In the genomic region with DNA sequence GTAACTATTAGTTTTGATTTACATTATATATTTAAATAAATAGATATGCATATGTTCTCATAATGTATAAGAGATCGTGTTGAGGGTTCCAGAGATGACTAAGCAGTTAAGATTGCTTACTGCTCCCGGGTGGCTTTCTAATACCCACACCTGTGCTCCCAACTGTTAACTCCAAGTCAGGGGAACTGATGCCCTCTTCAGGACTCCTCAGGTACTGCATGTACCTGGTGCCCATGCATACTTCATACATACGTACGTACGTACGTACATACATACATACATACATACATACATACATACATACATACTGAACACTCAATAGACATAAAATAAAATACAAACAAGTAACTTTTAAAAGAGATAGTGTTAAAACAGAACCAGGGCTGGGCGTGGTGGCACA, we compare ENCODE assay signal across 10 mouse cellular contexts. TPM values are rescaled to one million over a fixed set of nuclear protein-coding genes. Genes with fewer than 3 reads are reported as not detected.
DNase-seq lines count a peak whose midpoint lies in the region; ATAC-seq and TF ChIP-seq lines count a peak whose summit lies in the region.
"Had no signal": no experiment of that assay in that cellular context is flagged by ENCODE, and none has a peak within 500 bp of the region (broad histone marks: within the 10 kb centered on the region; RNA-seq: fewer than 3 reads in every experiment).

No protein-coding gene starts in this region.

- H3K9ac ChIP-seq in CH12.LX (ENCODE audit: insufficient read depth, low read depth), result no peak overlapping the region

- H3K36me3 ChIP-seq in CH12.LX (replicated peaks in 1 of 2; ENCODE audit: control insufficient read depth in 1 of 2, insufficient read depth in 1 of 2, low read length in 1 of 2), result no peaks in the 10 kb centered on the region
- H3K36me3 ChIP-seq: hindbrain, embryonic 10.5 days had no signal

- no peaks in the 10 kb centered on the region for H3K79me2 ChIP-seq in CH12.LX (replicated peaks; ENCODE audit: control insufficient read depth, extremely low read depth, insufficient read depth, poor library complexity, severe bottlenecking)

- TF ChIP-seq POLR2A in CH12.LX (IDR thresholded peaks at IDR 0.05; ENCODE audit: low read depth, low read length), result no peak

- no peaks in the 10 kb centered on the region for H3K9me3 ChIP-seq in CH12.LX (replicated peaks; ENCODE audit: low read length)
- H3K9me3 ChIP-seq: hindbrain, embryonic 10.5 days had no signal

- H3K27me3 ChIP-seq in CH12.LX (replicated peaks), result no peaks in the 10 kb centered on the region

- no peak overlapping the region for H3K4me3 ChIP-seq in layer of hippocampus, adult 2 months
- H3K4me3 ChIP-seq in CH12.LX (replicated peaks in 1 of 3; ENCODE audit: low read depth in 2 of 3, low read length in 2 of 3, poor library complexity in 1 of 3), result no peak overlapping the region
- H3K4me3 ChIP-seq: hindbrain, embryonic 10.5 days had no signal

- 0 out of 2 replicates have a peak, but pooled peaks have one; percentile 32 for ATAC-seq in granulocyte monocyte progenitor cell, adult 5-6 weeks (replicated peaks; ENCODE audit: poor library complexity, severe bottlenecking)
- no peak for ATAC-seq in monocyte, adult 5-6 weeks (replicated peaks; ENCODE audit: insufficient number of reproducible peaks, low FRiP score, low TSS enrichment, poor library complexity, severe bottlenecking)
- ATAC-seq: midbrain, embryonic 16.5 days had no signal

- dilution Hi-C loops in CH12.LX (cut with MboI; ENCODE audit: extremely low pct_ligation_motif_present, extremely low pct_unique_long_range_greater_than_20kb, low sequenced_read_pairs), result no loop called here

- TF ChIP-seq CTCF in layer of hippocampus, adult 2 months (conservative IDR thresholded peaks at IDR 0.05), result peak; percentile 75
- TF ChIP-seq CTCF in CH12.LX (conservative IDR thresholded peaks at IDR 0.05 in 1 of 2, IDR thresholded peaks at IDR 0.05 in 1 of 2; ENCODE audit: low read depth in 2 of 2, low read length in 2 of 2), result peak; percentile 55 to 72

- peak; percentile 27 for TF ChIP-seq RAD21 in CH12.LX (IDR thresholded peaks at IDR 0.05; ENCODE audit: low read depth, low read length)

- TF ChIP-seq EP300 in CH12.LX (IDR thresholded peaks at IDR 0.05; ENCODE audit: low read length), result peak; percentile 38; the same call in 1 of the 2 replicates

- in situ Hi-C loops in CH12.LX (cut with MboI; ENCODE audit: low pct_ligation_motif_present, low pct_unique_long_range_greater_than_20kb, low sequenced_read_pairs), result no loop called here

- H3K4me2 ChIP-seq in CH12.LX (ENCODE audit: insufficient read depth, low read depth, poor library complexity, severe bottlenecking), result no peak overlapping the region

- peak; percentile 12 for DNase-seq in cerebellum, adult 11 months
- no peak for DNase-seq in cerebellum, adult 11-12 months
- DNase-seq in layer of hippocampus, adult 2 months (ENCODE audit: low spot score in 2 of 2), result no peak
- DNase-seq in layer of hippocampus, adult 9-11 months, result no peak
- peak; percentile 36 for DNase-seq in CH12.LX (ENCODE audit: extremely low read depth)
- no peak for DNase-seq in layer of hippocampus, adult 8-10 months (ENCODE audit: low spot score in 2 of 2)

- no peaks in the 10 kb centered on the region for H3K4me1 ChIP-seq in CH12.LX (ENCODE audit: control insufficient read depth in 1 of 2, insufficient read depth in 2 of 2)
- H3K4me1 ChIP-seq: hindbrain, embryonic 10.5 days had no signal

- no peak overlapping the region for H3K27ac ChIP-seq in layer of hippocampus, adult 2 months
- no peak overlapping the region for H3K27ac ChIP-seq in CH12.LX (ENCODE audit: insufficient read depth, low read depth)
- H3K27ac ChIP-seq: hindbrain, embryonic 10.5 days had no signal

TF ChIP-seq in CH12.LX, 34 proteins besides CTCF, POLR2A, EP300 and RAD21:
- TF ChIP-seq USF1 (IDR thresholded peaks at IDR 0.05; ENCODE audit: low read depth, low read length), result no peak
- TF ChIP-seq NELFE (IDR thresholded peaks at IDR 0.05; ENCODE audit: low read depth, low read length), result no peak
- peak; percentile 16; the same call in 1 of the 2 replicates for TF ChIP-seq SMC3 (IDR thresholded peaks at IDR 0.05; ENCODE audit: low read depth, low read length)
- 0 out of 2 replicates have a peak, but pooled peaks have one; percentile 20 for TF ChIP-seq JUN (IDR thresholded peaks at IDR 0.05; ENCODE audit: insufficient read depth, low read depth, low read length)
- no peak for TF ChIP-seq E2F4 (IDR thresholded peaks at IDR 0.05; ENCODE audit: insufficient replicate concordance, low read depth, low read length)
- TF ChIP-seq JUND (conservative IDR thresholded peaks at IDR 0.05; ENCODE audit: low read depth, low read length), result peak; percentile 58; the same call in 1 of the 2 replicates
- no peak for TF ChIP-seq PAX5 (IDR thresholded peaks at IDR 0.05; ENCODE audit: low read length)
- no peak for TF ChIP-seq MAX (IDR thresholded peaks at IDR 0.05; ENCODE audit: low read length)
- TF ChIP-seq POLR2AphosphoS2 (IDR thresholded peaks at IDR 0.05; ENCODE audit: low read depth, low read length), result no peak
- TF ChIP-seq ZMIZ1 (IDR thresholded peaks at IDR 0.05; ENCODE audit: low read depth, low read length), result no peak
- TF ChIP-seq CHD1 (IDR thresholded peaks at IDR 0.05; ENCODE audit: low read depth, low read length), result no peak
- no peak for TF ChIP-seq UBTF (IDR thresholded peaks at IDR 0.05; ENCODE audit: low read depth, low read length)
TF ChIP-seq in CH12.LX: peak in this region for 3.

RNA-seq across cellular contexts. Expression of gene Zfp37, which starts 1.4 kb away (rescaled TPM):
- 10 to 100 TPM; 26.0 to 26.3 TPM for total RNA-seq in layer of hippocampus, adult 2 months (2021)
- not detected in 2 replicates for total RNA-seq in CH12.LX (2012; rRNA removed)
- total RNA-seq in CH12.LX (2014; rRNA removed), result not detected in 2 replicates
- polyA plus RNA-seq in CH12.LX (2012; ENCODE audit: insufficient read length, low read depth), result not detected in 2 replicates
- total RNA-seq in granulocyte monocyte progenitor cell, adult 5-6 weeks (2014; fragmentation: Nextera tagmentation), result 0.64 TPM in 1 of 2 replicates, not detected in the other
- not detected in 2 replicates for total RNA-seq in granulocyte monocyte progenitor cell, adult 5-6 weeks (2017)
- total RNA-seq in monocyte, adult 5-6 weeks (2017), result not detected in 3 replicates
- 10 to 100 TPM; 24.8 to 29.2 (median 25.4) TPM for total RNA-seq in layer of hippocampus, adult 8-10 months (2022)

RNA-seq across cellular contexts. Expression of gene Slc31a2, which starts 32.9 kb away (rescaled TPM):
- 10 to 100 TPM in 1 of 2 experiments, 1 to 10 TPM in 1; 9.5 to 10.2 TPM for total RNA-seq in layer of hippocampus, adult 2 months (2021)
- 8.4 and 8.6 TPM in 2 replicates for total RNA-seq in CH12.LX (2012; rRNA removed)
- 6.9 and 7.2 TPM in 2 replicates for total RNA-seq in CH12.LX (2014; rRNA removed)
- polyA plus RNA-seq in CH12.LX (2012; ENCODE audit: insufficient read length, low read depth), result 5.9 and 6.2 TPM in 2 replicates
- 36.4 and 39.4 TPM in 2 replicates for total RNA-seq in granulocyte monocyte progenitor cell, adult 5-6 weeks (2014; fragmentation: Nextera tagmentation)
- total RNA-seq in granulocyte monocyte progenitor cell, adult 5-6 weeks (2017), result 18.7 and 19.4 TPM in 2 replicates
- total RNA-seq in monocyte, adult 5-6 weeks (2017), result 20.9 to 21.7 TPM (median 21.4 TPM) in 3 replicates
- 10 to 100 TPM in 3 of 4 experiments, 1 to 10 TPM in 1; 9.1 to 11.1 (median 10.8) TPM for total RNA-seq in layer of hippocampus, adult 8-10 months (2022)

Comparison
In these comparisons a context has a peak if more than half of its experiments do, and no peak if none do; other contexts are left out.
1. DNase-seq: peak in cerebellum, adult 11 months (single experiment) and CH12.LX (single experiment); none in cerebellum, adult 11-12 months (single experiment), layer of hippocampus, adult 2 months (0 of 2), layer of hippocampus, adult 9-11 months (single experiment) and layer of hippocampus, adult 8-10 months (0 of 2).
2. RNA of gene Zfp37, which starts 1.4 kb away (total RNA-seq): 26.0 to 26.3 TPM in layer of hippocampus, adult 2 months and 24.8 to 29.2 TPM in layer of hippocampus, adult 8-10 months; not detected in CH12.LX, 0.64 TPM in granulocyte monocyte progenitor cell, adult 5-6 weeks and not detected in monocyte, adult 5-6 weeks; every median in the first group is over 10 times any median in the second.